Mouse (Mus musculus) mouse trophoblast stem cell (cell line): ENCODE measurements around the gene Tagln3.

Source experiments
- in situ Hi-C, 2 experiments: fragments of 300-500 bp; cut with MseI, MboI; formaldehyde crosslinking; loops; 2 replicates in 1 of 2; 3 replicates in 1 of 2; pipeline ENCODE4 v1.15.1; 2025

The Tagln3 gene

DNA sequence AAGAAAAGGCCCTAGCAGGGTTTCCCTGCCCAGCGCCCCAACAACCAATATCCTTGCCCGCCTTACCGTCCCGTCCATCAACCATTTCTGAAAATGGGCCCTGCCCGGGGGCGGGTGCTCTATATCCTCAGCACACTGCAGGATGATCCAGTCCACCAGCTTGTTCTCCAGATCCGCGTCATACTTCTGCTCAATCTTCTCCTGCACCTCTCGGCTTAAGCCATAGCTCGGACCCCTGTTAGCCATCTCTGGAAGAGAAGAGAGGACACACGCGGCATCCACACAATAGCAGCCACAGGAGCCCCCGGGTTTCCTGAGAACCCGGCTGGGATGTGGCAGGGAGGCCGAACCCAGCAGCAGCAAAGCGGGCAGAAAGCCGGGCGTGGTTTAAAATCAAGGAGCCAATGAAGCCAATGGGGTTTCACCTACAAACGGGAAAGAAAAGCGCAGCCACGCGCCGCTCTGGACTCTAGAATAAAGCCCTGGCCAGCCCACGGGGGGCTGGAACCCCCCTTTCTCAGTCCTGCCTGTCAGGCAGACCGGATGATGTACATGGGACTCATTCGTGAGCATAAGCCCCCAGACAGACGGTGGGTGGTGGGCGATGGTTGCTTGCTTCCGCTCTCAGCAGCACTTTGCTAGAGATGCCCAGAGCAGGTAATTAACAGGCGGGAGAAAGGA, at the start of gene Tagln3:
Gene Tagln3 (minus strand): TSS at position 548 of the 681 bp plus-strand sequence.
- in situ Hi-C loops: no loop called here

DNA sequence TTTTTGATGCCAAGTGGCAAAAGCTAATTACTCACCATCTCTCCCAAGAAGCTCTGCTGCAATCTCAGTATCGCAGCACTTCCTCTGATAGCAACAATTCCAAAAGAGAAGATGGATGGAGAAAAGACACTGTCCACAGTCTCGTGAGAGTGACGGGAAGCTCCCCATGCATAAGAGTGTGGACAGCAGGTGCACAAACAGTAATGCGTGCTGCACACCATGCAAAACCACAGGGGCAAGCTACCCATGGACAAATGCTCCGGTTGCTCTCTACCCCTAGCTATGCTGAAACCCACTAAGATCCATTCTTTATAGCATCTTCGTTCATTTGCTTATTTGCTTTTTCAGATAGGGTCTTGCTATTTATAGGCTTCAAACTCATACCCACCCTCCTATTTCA, 46.5 kb upstream of the Tagln3 start:
- in situ Hi-C loops: loop anchor here in 1 of 2 experiments (25.0 kb wide), 1 partner anchor 191 kb away; the partner anchor contains the start of gene Phldb2

DNA sequence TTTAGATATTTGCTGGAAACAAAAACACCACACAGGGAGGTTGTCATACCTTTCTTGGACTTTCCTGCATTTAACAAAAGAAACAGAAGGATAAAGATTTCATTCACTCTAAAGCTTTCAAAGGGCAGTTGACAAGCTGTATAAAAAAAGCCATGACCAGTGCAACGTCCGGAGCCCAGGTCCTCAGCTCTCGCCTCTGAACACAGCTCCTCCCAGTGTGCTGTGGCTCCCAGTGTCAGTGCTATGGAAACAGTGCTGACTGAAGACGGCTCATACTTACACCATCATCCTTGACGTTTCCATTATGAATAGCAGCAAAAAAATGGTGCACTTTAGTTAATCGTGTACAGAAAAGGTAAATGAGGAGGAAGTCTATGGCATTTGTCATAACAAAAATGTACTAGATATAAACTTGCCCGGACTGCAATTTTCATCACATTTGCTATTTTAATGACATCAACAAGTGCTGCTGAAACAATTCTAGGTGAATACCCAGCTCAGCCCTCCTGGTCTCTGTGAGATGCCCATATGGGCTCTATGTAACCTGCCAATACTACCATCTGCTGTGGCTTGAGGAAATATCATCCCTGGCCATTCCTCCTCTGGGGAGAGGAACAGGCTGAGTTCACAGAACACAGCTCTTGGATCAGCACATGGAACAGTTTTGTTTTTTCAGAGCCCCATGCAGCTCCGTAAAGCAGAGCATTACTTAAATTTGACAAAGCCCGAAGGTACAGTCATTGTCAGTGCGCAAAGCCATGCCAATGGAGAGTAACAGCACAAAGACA, 43.6 kb upstream of the Tagln3 start:
- in situ Hi-C loops: loop anchor here in 1 of 2 experiments (25.0 kb wide), 1 partner anchor 194 kb away; the partner anchor contains the start of gene Phldb2

DNA sequence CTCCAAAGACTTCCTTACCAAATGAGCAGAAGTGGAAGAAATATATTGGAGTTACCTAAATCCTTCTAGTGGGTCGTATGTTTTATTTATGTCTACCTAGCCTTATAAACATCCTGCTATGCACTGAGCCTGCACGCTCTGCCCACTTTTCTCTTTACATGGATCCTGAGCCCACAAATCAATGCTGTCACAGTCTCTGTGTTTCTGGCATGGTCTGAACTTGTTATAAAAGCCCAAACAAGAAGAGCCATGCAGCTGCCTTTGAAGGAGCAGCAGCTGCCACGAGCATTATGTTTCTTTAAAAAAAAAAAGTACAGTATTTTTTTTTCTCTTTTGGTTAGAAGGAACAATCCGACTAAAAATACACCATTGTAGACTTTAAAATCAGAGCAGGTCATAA, 43.0 kb upstream of the Tagln3 start:
- in situ Hi-C loops: loop anchor here in 1 of 2 experiments (25.0 kb wide), 1 partner anchor 195 kb away; the partner anchor contains the start of gene Phldb2

- in situ Hi-C loops: loop anchor here in 1 of 2 experiments (25.0 kb wide), 1 partner anchor 196 kb away; the partner anchor contains the start of gene Phldb2
These were observed 41.5 kb upstream of the Tagln3 start for GRCm38 (mm10) chr16:45765801-45766494.

DNA sequence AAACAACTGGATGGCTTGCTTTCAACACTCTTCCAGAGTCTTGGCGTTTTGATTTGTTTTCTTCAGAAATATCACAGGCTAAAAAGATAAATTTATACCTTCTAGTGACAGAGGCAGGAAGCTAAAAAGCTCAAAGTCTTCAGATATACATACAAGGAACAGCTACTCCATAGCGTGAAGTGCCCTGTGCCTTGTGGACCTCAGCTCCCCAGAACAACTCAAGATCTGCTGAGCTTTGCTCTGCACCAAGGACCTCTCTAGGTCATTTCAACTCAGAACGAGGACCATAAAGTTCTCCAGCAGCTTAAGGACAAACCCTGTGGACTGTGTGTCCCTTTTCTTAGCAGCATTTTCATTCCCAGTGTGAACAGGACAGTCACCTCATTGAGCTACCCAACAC, 40.7 kb upstream of the Tagln3 start:
- in situ Hi-C loops: loop anchor here in 1 of 2 experiments (25.0 kb wide), 1 partner anchor 197 kb away; the partner anchor contains the start of gene Phldb2

DNA sequence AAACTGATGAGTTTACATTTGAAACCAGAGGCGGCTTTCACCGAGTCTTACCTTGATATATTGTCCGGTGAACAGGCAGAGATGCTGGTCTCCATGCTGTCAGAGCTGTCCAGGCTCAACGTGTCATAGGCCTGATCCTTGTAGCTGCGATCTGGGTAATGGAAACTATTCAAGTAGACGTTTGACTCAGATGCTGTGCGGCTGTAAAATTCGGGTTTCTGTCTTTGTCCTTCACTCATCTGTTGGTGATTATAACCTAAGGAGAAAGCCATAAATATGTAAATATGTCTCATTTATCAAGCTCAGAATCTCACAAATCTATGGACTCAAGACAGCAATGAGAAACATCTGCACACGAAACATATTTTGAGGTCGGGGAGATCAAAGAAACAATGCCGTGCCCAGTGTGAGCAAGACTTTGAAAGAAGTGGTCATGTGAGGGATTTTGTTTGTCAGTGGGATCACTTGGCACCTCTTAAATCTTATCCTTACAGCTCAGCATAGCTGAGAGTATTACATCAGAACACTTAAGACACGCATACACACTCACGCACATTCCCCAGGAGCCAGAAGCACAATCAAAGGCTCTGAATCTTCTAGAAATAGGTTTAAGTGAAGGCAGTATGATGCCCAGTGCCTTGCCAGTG, 38.6 kb upstream of the Tagln3 start:
- in situ Hi-C loops: loop anchor here in 1 of 2 experiments (25.0 kb wide), 1 partner anchor 199 kb away; the partner anchor contains the start of gene Phldb2

- in situ Hi-C loops: loop anchor here in 1 of 2 experiments (25.0 kb wide), 1 partner anchor 201 kb away; the partner anchor contains the start of gene Phldb2
These were observed 37.0 kb upstream of the Tagln3 start for GRCm38 (mm10) chr16:45761425-45761824.

GRCm38 (mm10) chr16:45758726-45759269, 34.4 kb upstream of the Tagln3 start:
- in situ Hi-C loops: loop anchor here in 1 of 2 experiments (25.0 kb wide), 1 partner anchor 204 kb away; the partner anchor contains the start of gene Phldb2

- in situ Hi-C loops: loop anchor here in 1 of 2 experiments (25.0 kb wide), 1 partner anchor 205 kb away; the partner anchor contains the start of gene Phldb2
These were observed 33.1 kb upstream of the Tagln3 start for GRCm38 (mm10) chr16:45757421-45758078.

- in situ Hi-C loops: loop anchor here in 1 of 2 experiments (25.0 kb wide), 1 partner anchor 205 kb away; the partner anchor contains the start of gene Phldb2
These were observed 32.4 kb upstream of the Tagln3 start for GRCm38 (mm10) chr16:45756855-45757254.

GRCm38 (mm10) chr16:45743591-45744144, 19.3 kb upstream of the Tagln3 start:
- in situ Hi-C loops: no loop called here

DNA sequence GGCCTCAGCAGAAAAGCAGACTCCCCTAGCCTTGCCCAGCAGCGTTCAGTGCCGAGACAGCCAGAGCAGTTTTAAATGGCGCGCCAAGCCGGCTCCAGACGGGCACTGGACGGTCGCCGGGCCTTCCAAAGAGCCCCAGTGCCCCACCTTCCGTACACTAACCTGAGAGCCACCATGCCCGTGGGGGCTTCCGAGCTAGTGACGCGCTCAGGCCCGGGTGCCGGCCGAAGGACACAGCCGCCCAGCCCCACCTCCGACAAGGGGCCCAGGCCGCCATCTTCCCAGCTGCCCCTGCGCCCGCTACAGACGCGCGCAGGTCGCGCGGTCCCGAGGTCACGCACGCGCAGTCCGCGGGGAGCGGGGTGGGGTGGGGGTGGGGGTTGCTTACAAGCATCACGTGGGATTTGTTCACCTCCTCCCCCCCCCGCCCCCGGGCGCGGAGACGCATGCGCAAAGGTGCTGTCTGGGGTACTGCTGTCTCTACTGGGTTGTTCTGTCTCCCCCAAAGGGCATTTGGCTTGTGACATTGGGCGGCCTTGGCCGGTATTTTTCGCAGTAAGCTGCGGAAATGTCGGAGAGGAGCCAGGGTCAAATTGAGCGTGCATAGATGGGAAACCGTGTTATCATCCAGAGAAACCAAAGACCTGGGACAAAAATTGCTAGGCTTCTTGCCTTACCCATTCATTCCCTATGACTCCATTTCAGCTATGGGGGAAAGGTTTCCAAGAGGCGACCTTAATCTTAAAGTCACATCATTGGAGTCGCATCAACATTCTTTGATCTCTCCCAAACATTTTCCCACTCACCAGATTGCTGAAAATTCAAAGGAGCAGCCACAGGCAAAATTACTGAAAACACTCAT, 18.4 kb upstream of the Tagln3 start, which contains the start of gene Abhd10:
Gene Abhd10 (minus strand): TSS at position 341 of the 862 bp plus-strand sequence.
- in situ Hi-C loops: no loop called here

GRCm38 (mm10) chr16:45737880-45738279, 13.5 kb upstream of the Tagln3 start:
- in situ Hi-C loops: no loop called here

DNA sequence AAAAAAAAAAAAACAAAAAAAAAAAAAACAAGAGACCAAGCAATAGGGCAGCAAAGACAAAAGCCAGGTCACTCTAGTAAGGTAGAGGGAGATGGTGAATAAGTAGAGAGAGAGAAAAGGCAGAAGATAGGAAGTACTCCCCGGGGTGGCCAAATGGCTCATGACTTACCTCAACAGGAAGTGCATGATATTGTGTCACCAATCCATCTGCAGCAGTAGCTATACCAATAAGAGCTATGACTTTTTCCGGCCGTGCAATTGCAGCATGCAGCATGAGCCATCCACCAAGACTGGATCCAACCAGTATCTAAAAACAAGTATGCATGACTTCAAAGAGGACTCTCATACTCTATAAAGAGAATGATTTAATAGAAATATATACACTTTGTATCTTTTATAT, 12.3 kb upstream of the Tagln3 start:
- in situ Hi-C loops: no loop called here

GRCm38 (mm10) chr16:45729163-45729562, 4.8 kb upstream of the Tagln3 start:
- in situ Hi-C loops: no loop called here

- in situ Hi-C loops: no loop called here
These were observed 314 bp upstream of the Tagln3 start for GRCm38 (mm10) chr16:45724742-45725102.

- in situ Hi-C loops: no loop called here
These were observed 1.1 kb downstream of the Tagln3 start for GRCm38 (mm10) chr16:45723172-45723901.
